Mouse (Mus musculus) thymus, adult 2 months (tissue): ENCODE results near the gene Gcsh.

Source experiments
- CTCF ChIP-seq: fragments of 200-500 bp; IDR thresholded peaks from 2 replicates; pipeline ENCODE4 v1.5.1; 2012; ENCODE audit warnings: mild to moderate bottlenecking, control low read depth, low read length, moderate library complexity, borderline replicate concordance; ENCODE audit not compliant: control insufficient read depth, poor library complexity, insufficient read depth; ENCODE audit errors: extremely low read depth
- POLR2A ChIP-seq: fragments of 200-500 bp; IDR thresholded peaks from 2 replicates; pipeline ENCODE4 v1.6.1; 2012; ENCODE audit warnings: mild to moderate bottlenecking, low read length, control low read depth, moderate library complexity; ENCODE audit not compliant: control insufficient read depth, poor library complexity, insufficient read depth; ENCODE audit errors: extremely low read depth

DNA sequence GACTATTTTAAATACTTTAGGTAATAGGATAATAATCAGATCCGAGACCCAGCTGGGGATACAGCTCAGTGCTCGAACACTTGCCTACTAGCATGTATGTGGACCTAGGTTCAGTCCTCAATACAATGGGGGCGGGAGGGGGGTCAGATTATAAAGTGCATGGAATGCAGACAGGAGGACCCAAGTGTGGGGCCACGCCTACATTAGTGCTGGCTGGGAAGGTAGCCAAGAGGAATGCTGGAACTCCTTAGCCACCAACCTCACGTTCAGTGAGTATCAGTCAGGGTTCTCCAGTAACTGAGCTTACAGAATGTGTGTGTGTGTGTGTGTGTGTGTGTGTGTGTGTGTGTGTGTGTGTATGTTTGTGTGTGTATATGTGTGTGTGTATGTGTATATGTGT lies 42.0 kb downstream of the Gcsh start:
- TF ChIP-seq POLR2A (no peak), CTCF (no peak)
